Comparison of ENCODE assay signal across 9 mouse cellular contexts in genomic region chr7:110626186-110627098, GRCm38 (mm10). TPM values are rescaled to one million over a fixed set of nuclear protein-coding genes. Genes with fewer than 3 reads are reported as not detected.
A peak's percentile ranks its signal among the peaks of the same experiment; 100 is the strongest.
DNase-seq lines count a peak whose midpoint lies in the region; ATAC-seq lines count a peak whose summit lies in the region.
"Had no signal": no experiment of that assay in that cellular context is flagged by ENCODE, and none has a peak within 500 bp of the region (broad histone marks: within the 10 kb centered on the region; RNA-seq: fewer than 3 reads in every experiment).

No protein-coding gene starts in this region.

- no peaks in the 10 kb centered on the region for H3K9me3 ChIP-seq in heart, embryonic 11.5 days (replicated peaks; ENCODE audit: control insufficient read depth, low read length)
- no peaks in the 10 kb centered on the region for H3K9me3 ChIP-seq in forebrain, embryonic 15.5 days
- no peaks in the 10 kb centered on the region for H3K9me3 ChIP-seq in neural tube, embryonic 13.5 days

- no peak for ATAC-seq in heart, embryonic 11.5 days (replicated peaks; ENCODE audit: insufficient number of reproducible peaks, low FRiP score, low TSS enrichment)
- ATAC-seq in forebrain, embryonic 15.5 days (replicated peaks), result no peak
- no peak for ATAC-seq in neural tube, embryonic 13.5 days (ENCODE audit: low read depth)

- peaks cover 42% of the 10 kb centered on the region for H3K27me3 ChIP-seq in heart, embryonic 11.5 days (ENCODE audit: control insufficient read depth, insufficient read depth, low read length)
- peaks cover 55% of the 10 kb centered on the region for H3K27me3 ChIP-seq in forebrain, embryonic 15.5 days
- peaks cover 73% of the 10 kb centered on the region for H3K27me3 ChIP-seq in neural tube, embryonic 13.5 days

- peaks cover 24% of the 10 kb centered on the region for H3K4me1 ChIP-seq in heart, embryonic 11.5 days (ENCODE audit: control insufficient read depth, insufficient read depth, low read length)
- peaks cover 38% of the 10 kb centered on the region for H3K4me1 ChIP-seq in forebrain, embryonic 15.5 days
- peaks cover 48% of the 10 kb centered on the region for H3K4me1 ChIP-seq in neural tube, embryonic 13.5 days (replicated peaks)

- peak overlapping the region; percentile 22; the same call in 1 of the 2 replicates for H3K9ac ChIP-seq in heart, embryonic 11.5 days (ENCODE audit: low read depth, low read length)
- no peak overlapping the region for H3K9ac ChIP-seq in forebrain, embryonic 15.5 days (replicated peaks)
- 0 out of 2 replicates have a peak overlapping the region, but pooled peaks have one; percentile 22 for H3K9ac ChIP-seq in neural tube, embryonic 13.5 days

- no peak for DNase-seq in heart, postnatal 25 days (ENCODE audit: low spot score)
- peak; percentile 54 for DNase-seq in kidney, postnatal 14 days
- no peak for DNase-seq in urinary bladder, postnatal 25 days (ENCODE audit: low spot score)
- DNase-seq in urinary bladder, postnatal 4 days (ENCODE audit: low spot score in 2 of 2), result no peak
- no peak for DNase-seq in ovary, postnatal 10 days (ENCODE audit: low spot score)

- no peak overlapping the region for H3K27ac ChIP-seq in heart, embryonic 11.5 days (ENCODE audit: low read depth, low read length)
- H3K27ac ChIP-seq in forebrain, embryonic 15.5 days (replicated peaks), result no peak overlapping the region
- no peak overlapping the region for H3K27ac ChIP-seq in neural tube, embryonic 13.5 days (replicated peaks)

- WGBS in heart, embryonic 11.5 days (ENCODE audit: insufficient replicate concordance), result 3% methylated on average over 28 of the region's 28 CpGs
- WGBS in forebrain, embryonic 15.5 days, result 7% methylated on average over 28 of the region's 28 CpGs
- WGBS in neural tube, embryonic 13.5 days, result 2% methylated on average over 28 of the region's 28 CpGs

- peak overlapping the region; percentile 92 for H3K4me2 ChIP-seq in heart, embryonic 11.5 days
- H3K4me2 ChIP-seq in forebrain, embryonic 15.5 days (replicated peaks), result peak overlapping the region; percentile 68; the same call in 1 of the 2 replicates
- peak overlapping the region; percentile 72 for H3K4me2 ChIP-seq in neural tube, embryonic 13.5 days

- intact Hi-C loops in heart, postnatal 25 days (cut with DNase I), result loop anchor here (5.0 kb wide), 2 partner anchors 44 to 239 kb away; no protein-coding TSS in a partner anchor

- no peaks in the 10 kb centered on the region for H3K36me3 ChIP-seq in heart, embryonic 11.5 days (ENCODE audit: control insufficient read depth, insufficient read depth, low read length)
- no peaks in the 10 kb centered on the region for H3K36me3 ChIP-seq in forebrain, embryonic 15.5 days
- no peaks in the 10 kb centered on the region for H3K36me3 ChIP-seq in neural tube, embryonic 13.5 days

- peak overlapping the region; percentile 62 for H3K4me3 ChIP-seq in heart, embryonic 11.5 days (ENCODE audit: low read depth, low read length)
- no peak overlapping the region for H3K4me3 ChIP-seq in forebrain, embryonic 15.5 days
- peak overlapping the region; percentile 5; the same call in 1 of the 2 replicates for H3K4me3 ChIP-seq in neural tube, embryonic 13.5 days
- H3K4me3 ChIP-seq: erythroblast, embryonic 14.5 days had no signal

RNA-seq across cellular contexts. Expression of gene Adm, which starts 1.0 kb away (rescaled TPM):
- 13.0 and 14.9 TPM in 2 replicates for polyA plus RNA-seq in heart, embryonic 11.5 days (2014; fragmentation: Nextera tagmentation; extraction: Ambion mirVana)
- 10 to 100 TPM in 1 of 2 experiments, 1 to 10 TPM in 1; 9.6 to 13.0 TPM for total RNA-seq in heart, postnatal 25 days (2021)
- 3.7 and 5.3 TPM in 2 replicates for polyA plus RNA-seq in forebrain, embryonic 15.5 days (2015; fragmentation: Nextera tagmentation; extraction: Ambion mirVana)
- polyA plus RNA-seq in neural tube, embryonic 13.5 days (2015; fragmentation: Nextera tagmentation; extraction: Ambion mirVana), result 2.7 and 4.8 TPM in 2 replicates
- polyA plus RNA-seq: erythroblast, embryonic 14.5 days had no signal

RNA-seq across cellular contexts. Expression of gene Sbf2, which starts 11.7 kb away (rescaled TPM):
- 29.0 and 35.4 TPM in 2 replicates for polyA plus RNA-seq in heart, embryonic 11.5 days (2014; fragmentation: Nextera tagmentation; extraction: Ambion mirVana)
- total RNA-seq in heart, postnatal 25 days (2021), result 10 to 100 TPM; 48.7 to 49.7 TPM
- polyA plus RNA-seq in forebrain, embryonic 15.5 days (2015; fragmentation: Nextera tagmentation; extraction: Ambion mirVana), result 66.4 and 68.8 TPM in 2 replicates
- 47.4 and 48.5 TPM in 2 replicates for polyA plus RNA-seq in neural tube, embryonic 13.5 days (2015; fragmentation: Nextera tagmentation; extraction: Ambion mirVana)
- polyA plus RNA-seq: erythroblast, embryonic 14.5 days had no signal
